Mouse (Mus musculus): ENCODE measurements at regions not wholly inside any gene's neighbourhood (a gene's known extent, or its start where the extent isn't known, plus 50 kb on each side); places are given as distances from the start of the nearest gene placed in this dataset.

- no peak for DNase-seq (ENCODE audit: low read depth)
Measured at GRCm38 (mm10) chr1:127152840-127153239, 52.0 kb upstream of the Mgat5 start.

GRCm38 (mm10) chr1:127135521-127135920 is 69.3 kb upstream of the Mgat5 start:
- DNase-seq (ENCODE audit: low read depth) = no peak

- no peak for DNase-seq (ENCODE audit: low read depth)
Measured at GRCm38 (mm10) chr1:127131871-127132270, 72.9 kb upstream of the Mgat5 start.

GRCm38 (mm10) chr1:127124862-127125261 is 80.0 kb upstream of the Mgat5 start:
- no peak for DNase-seq (ENCODE audit: low read depth)

- no peak for DNase-seq (ENCODE audit: low read depth)
Measured at GRCm38 (mm10) chr1:127118019-127118418, 86.8 kb upstream of the Mgat5 start.

- DNase-seq (ENCODE audit: low read depth) = no peak
Measured at GRCm38 (mm10) chr1:127107485-127107884, 97.3 kb upstream of the Mgat5 start.

GRCm38 (mm10) chr1:127105861-127106260 is 99.0 kb upstream of the Mgat5 start:
- DNase-seq (ENCODE audit: low read depth) = no peak

GRCm38 (mm10) chr1:127103664-127104063 is 101.2 kb upstream of the Mgat5 start:
- DNase-seq (ENCODE audit: low read depth) = no peak

GRCm38 (mm10) chr1:127098871-127099420 is 105.9 kb upstream of the Mgat5 start:
- no peak for DNase-seq (ENCODE audit: low read depth)

GRCm38 (mm10) chr1:127087616-127088015 is 117.2 kb upstream of the Mgat5 start:
- DNase-seq (ENCODE audit: low read depth) = no peak

GRCm38 (mm10) chr1:127085988-127086387 is 118.8 kb upstream of the Mgat5 start:
- DNase-seq (ENCODE audit: low read depth) = no peak

GRCm38 (mm10) chr1:127083761-127084308 is 121.0 kb upstream of the Mgat5 start:
- DNase-seq (ENCODE audit: low read depth) = no peak

- DNase-seq (ENCODE audit: low read depth) = no peak
Measured at GRCm38 (mm10) chr1:127079012-127079411, 125.8 kb upstream of the Mgat5 start.

GRCm38 (mm10) chr1:127062430-127062829 is 142.4 kb upstream of the Mgat5 start:
- no peak for DNase-seq (ENCODE audit: low read depth)

- no peak for DNase-seq (ENCODE audit: low read depth)
Measured at GRCm38 (mm10) chr1:127045711-127046420, 158.9 kb upstream of the Mgat5 start.

GRCm38 (mm10) chr1:127034748-127035147 is 170.1 kb upstream of the Mgat5 start:
- no peak for DNase-seq (ENCODE audit: low read depth)

- no peak for DNase-seq (ENCODE audit: low read depth)
Measured at GRCm38 (mm10) chr1:127031563-127031962, 173.3 kb upstream of the Mgat5 start.

- DNase-seq (ENCODE audit: low read depth) = no peak
Measured at GRCm38 (mm10) chr1:127028872-127029497, 175.8 kb upstream of the Mgat5 start.

GRCm38 (mm10) chr1:127023100-127023499 is 181.7 kb upstream of the Mgat5 start:
- no peak for DNase-seq (ENCODE audit: low read depth)

GRCm38 (mm10) chr1:127017698-127018097 is 187.1 kb upstream of the Nckap5 start:
- DNase-seq (ENCODE audit: low read depth) = no peak

GRCm38 (mm10) chr1:127015894-127016245 is 185.3 kb upstream of the Nckap5 start:
- DNase-seq (ENCODE audit: low read depth) = no peak

GRCm38 (mm10) chr1:127015042-127015893 is 184.7 kb upstream of the Nckap5 start:
- no peak for DNase-seq (ENCODE audit: low read depth)

Measured in fibroblast of lung, adult 2 months (primary cell).